Mouse (Mus musculus): ENCODE results near the gene Siva1.
A peak's percentile ranks its signal among the peaks of the same experiment; 100 is the strongest.

GRCm38 (mm10) chr12:112599942-112600611, 44.4 kb upstream of the Siva1 start:
- no peak for TF ChIP-seq MAFK (IDR thresholded peaks at IDR 0.05; ENCODE audit: insufficient read depth, low read depth, low read length)
- no peak for TF ChIP-seq CHD2 (IDR thresholded peaks at IDR 0.05; ENCODE audit: low read depth, low read length)
- TF ChIP-seq HCFC1 (IDR thresholded peaks at IDR 0.05; ENCODE audit: borderline replicate concordance, insufficient read depth, low read length), result peak; percentile 51; the same call in 1 of the 2 replicates
- TF ChIP-seq ZC3H11A (IDR thresholded peaks at IDR 0.05; ENCODE audit: borderline replicate concordance, low read depth, low read length), result no peak
- no peak for TF ChIP-seq ZNF384 (IDR thresholded peaks at IDR 0.05; ENCODE audit: low read depth, low read length)
